Mouse (Mus musculus) heart, embryonic 16.5 days (tissue): ENCODE measurements around the gene Dph2. TPM values are rescaled to one million over a fixed set of nuclear protein-coding genes. Genes with fewer than 3 reads are reported as not detected.

Experiments used
- ATAC-seq: fragments of 200-750 bp; cut with Nextera tagmentation; replicated peaks from 2 replicates; pipeline ENCODE4 v1.8.0; 2017; ENCODE audit warnings: moderate number of reproducible peaks; ENCODE audit not compliant: insufficient read depth, low FRiP score; ENCODE audit errors: extremely low read depth
- H3K27ac ChIP-seq: fragments of 300-500 bp; sonication (generic); 2 replicates; pipeline ENCODE4 v1.5.1; 2014; ENCODE audit warnings: mild to moderate bottlenecking, low read length, control low read depth, moderate library complexity
- H3K27me3 ChIP-seq: fragments of 300-500 bp; sonication (generic); 2 replicates; pipeline ENCODE4 v1.6.1; 2014; ENCODE audit warnings: low read length, mixed read lengths; ENCODE audit not compliant: control insufficient read depth, insufficient read depth
- H3K36me3 ChIP-seq: fragments of 300-500 bp; sonication (generic); 2 replicates; pipeline ENCODE4 v1.6.1; 2014; ENCODE audit not compliant: control insufficient read depth, insufficient read depth
- H3K4me1 ChIP-seq: fragments of 300-500 bp; sonication (generic); 2 replicates; pipeline ENCODE4 v1.6.1; 2014; ENCODE audit warnings: low read length, mixed read lengths; ENCODE audit not compliant: control insufficient read depth, insufficient read depth
- H3K4me2 ChIP-seq: fragments of 300-500 bp; sonication (generic); 2 replicates; pipeline ENCODE4 v1.6.1; 2014; ENCODE audit warnings: low read depth, mild to moderate bottlenecking, control low read depth, low read length
- H3K4me3 ChIP-seq: fragments of 300-500 bp; sonication (generic); 2 replicates; pipeline ENCODE4 v1.5.1; 2014; ENCODE audit warnings: mild to moderate bottlenecking, control low read depth, low read length
- H3K9ac ChIP-seq: fragments of 300-500 bp; sonication (generic); 2 replicates; pipeline ENCODE4 v1.6.1; 2014; ENCODE audit warnings: low read length, control low read depth
- H3K9me3 ChIP-seq: fragments of 300-500 bp; sonication (generic); replicated peaks from 2 replicates; pipeline ENCODE4 v1.6.1; 2016; ENCODE audit warnings: low read length; ENCODE audit not compliant: control insufficient read depth
- WGBS: fragments of 180-500 bp; shearing (Covaris S2); extraction: QIAGEN DNeasy Blood & Tissue Kit; methylation state at CpG from one replicate; pipeline ENCODE4 v1.1.7; 2014; 5-methylcytosine and 5-hydroxymethylcytosine counted together
- polyA plus RNA-seq: library from polyadenylated mRNA; unstranded; fragments of >200 nt; fragmentation: Nextera tagmentation; extraction: Ambion mirVana; gene quantifications from 2 replicates; pipeline ENCODE4 v1.2.1, GENCODE M21; 2015

The Dph2 gene
- polyA plus RNA-seq, 1 experiment from 2014 or later = 12.5 TPM

DNA sequence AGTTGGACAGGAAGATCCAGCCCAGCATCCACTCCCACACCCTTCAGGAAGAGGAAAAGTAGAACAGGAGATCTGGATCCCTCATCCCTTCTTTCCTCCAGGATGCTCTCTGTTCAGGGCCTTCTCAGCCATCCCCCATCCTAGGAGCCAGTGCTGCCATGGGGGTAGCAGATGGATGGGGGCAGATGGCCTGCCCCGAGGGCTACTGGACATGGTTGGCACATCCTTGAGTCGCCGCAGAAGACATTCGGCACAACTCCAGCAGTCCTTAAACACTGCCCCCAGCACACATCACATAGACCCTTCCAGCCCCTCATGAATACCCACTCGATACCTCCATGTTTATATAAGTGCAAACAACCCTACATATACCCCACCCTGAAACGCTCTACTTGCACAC, 4.2 kb upstream of the Dph2 start:
- Histone ChIP-seq H3K4me2 (no peak overlapping the region), H3K9me3 (no peaks in the 10 kb centered on the region), H3K4me3 (no peak overlapping the region), H3K27me3 (no peaks in the 10 kb centered on the region), H3K36me3 (peaks cover 35% of the 10 kb centered on the region; the same call in 1 of the 2 replicates), H3K4me1 (peaks cover 4% of the 10 kb centered on the region), H3K9ac (no peak overlapping the region), H3K27ac (no peak overlapping the region)
- 98% methylated on average over 6 of the region's 6 CpGs for WGBS
- ATAC-seq = no peak

DNA sequence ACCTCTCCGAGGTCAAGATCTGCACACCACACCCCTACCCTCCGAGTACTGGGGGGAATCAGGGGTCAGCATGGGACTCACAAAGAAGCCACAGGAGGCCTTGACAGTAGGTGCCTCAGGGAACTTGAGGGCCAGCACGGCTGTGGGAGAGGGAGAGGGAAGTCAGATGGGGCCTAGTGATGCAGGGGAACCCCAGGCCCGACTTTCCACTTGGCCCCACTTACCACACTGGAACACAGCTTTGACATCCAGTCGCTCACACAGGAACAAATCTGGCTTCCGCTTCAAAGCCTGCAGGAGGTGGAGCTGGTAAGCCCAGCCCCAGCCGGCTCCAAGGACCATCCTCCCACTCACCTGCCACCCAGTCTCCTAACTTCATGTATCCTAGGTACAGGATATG, 3.5 kb upstream of the Dph2 start:
- Histone ChIP-seq H3K4me3 (no peak overlapping the region), H3K4me1 (peaks cover 5% of the 10 kb centered on the region), H3K9ac (no peak overlapping the region), H3K27me3 (no peaks in the 10 kb centered on the region), H3K27ac (no peak overlapping the region), H3K4me2 (no peak overlapping the region), H3K36me3 (peaks cover 29% of the 10 kb centered on the region; the same call in 1 of the 2 replicates), H3K9me3 (no peaks in the 10 kb centered on the region)
- 81% methylated on average over 7 of the region's 7 CpGs for WGBS
- no peak for ATAC-seq

- no peak overlapping the region for H3K4me2 ChIP-seq
- WGBS = 82% methylated on average over 8 of the region's 8 CpGs
- H3K27me3 ChIP-seq = no peaks in the 10 kb centered on the region
- H3K9me3 ChIP-seq = no peaks in the 10 kb centered on the region
- no peak overlapping the region for H3K4me3 ChIP-seq
- H3K36me3 ChIP-seq = peaks cover 22% of the 10 kb centered on the region; the same call in 1 of the 2 replicates
- H3K4me1 ChIP-seq = peaks cover 5% of the 10 kb centered on the region
- H3K27ac ChIP-seq = no peak overlapping the region
- H3K9ac ChIP-seq = no peak overlapping the region
- ATAC-seq = no peak
Measured at GRCm38 (mm10) chr4:117894601-117895000, 2.8 kb upstream of the Dph2 start.

DNA sequence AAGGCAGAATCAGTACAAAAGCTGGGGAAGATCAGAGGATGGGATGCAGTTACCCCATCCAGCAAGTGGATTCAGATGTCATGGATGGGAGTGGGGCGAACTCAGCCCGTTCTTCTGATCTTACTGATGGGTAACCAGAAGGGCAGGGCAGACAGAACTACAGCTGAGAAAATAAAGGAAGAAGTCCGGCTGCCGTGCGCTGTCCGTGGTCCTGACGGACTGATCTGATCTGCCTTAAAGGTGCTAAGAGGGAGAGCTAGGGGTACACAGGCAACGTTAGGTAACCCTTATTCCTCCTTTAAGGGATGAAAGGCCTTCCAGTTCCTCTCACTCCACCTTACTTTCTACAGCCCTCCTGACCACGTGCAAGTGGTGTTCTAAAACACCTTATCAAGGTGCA, 1.5 kb upstream of the Dph2 start:
- Histone ChIP-seq H3K9me3 (no peaks in the 10 kb centered on the region), H3K4me2 (no peak overlapping the region), H3K36me3 (peaks cover 13% of the 10 kb centered on the region; the same call in 1 of the 2 replicates), H3K4me3 (no peak overlapping the region), H3K9ac (no peak overlapping the region), H3K4me1 (peaks cover 5% of the 10 kb centered on the region), H3K27ac (no peak overlapping the region), H3K27me3 (no peaks in the 10 kb centered on the region)
- ATAC-seq = no peak
- 18% methylated on average over 9 of the region's 9 CpGs for WGBS

DNA sequence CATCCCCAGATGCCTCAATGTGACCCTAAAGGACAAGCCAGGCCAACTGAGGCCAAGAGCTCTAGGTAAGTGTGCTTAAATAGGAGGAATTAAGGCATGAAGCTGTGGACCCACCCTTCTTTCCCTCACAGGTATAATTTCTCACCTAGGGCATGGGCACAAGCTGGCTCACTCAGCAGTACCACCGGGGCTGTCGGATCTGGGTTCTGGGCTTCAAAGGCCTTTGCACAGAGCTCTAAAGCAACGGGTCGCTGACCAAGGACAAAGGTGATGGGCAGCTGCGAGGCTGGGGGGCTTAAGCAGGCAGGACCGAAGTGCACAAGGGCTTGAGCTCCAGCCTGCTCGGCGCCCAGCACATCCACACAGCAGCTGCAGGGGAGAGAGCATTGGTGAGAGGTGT, 1.1 kb downstream of the Dph2 start:
- Histone ChIP-seq H3K9ac (no peak overlapping the region), H3K27me3 (no peaks in the 10 kb centered on the region), H3K27ac (no peak overlapping the region), H3K4me3 (no peak overlapping the region), H3K4me2 (0 out of 2 replicates have a peak overlapping the region, but pooled peaks have one; percentile 86), H3K36me3 (peaks cover 10% of the 10 kb centered on the region; the same call in 1 of the 2 replicates), H3K9me3 (no peaks in the 10 kb centered on the region), H3K4me1 (peaks cover 13% of the 10 kb centered on the region)
- WGBS = 91% methylated on average over 8 of the region's 8 CpGs
- ATAC-seq = no peak

DNA sequence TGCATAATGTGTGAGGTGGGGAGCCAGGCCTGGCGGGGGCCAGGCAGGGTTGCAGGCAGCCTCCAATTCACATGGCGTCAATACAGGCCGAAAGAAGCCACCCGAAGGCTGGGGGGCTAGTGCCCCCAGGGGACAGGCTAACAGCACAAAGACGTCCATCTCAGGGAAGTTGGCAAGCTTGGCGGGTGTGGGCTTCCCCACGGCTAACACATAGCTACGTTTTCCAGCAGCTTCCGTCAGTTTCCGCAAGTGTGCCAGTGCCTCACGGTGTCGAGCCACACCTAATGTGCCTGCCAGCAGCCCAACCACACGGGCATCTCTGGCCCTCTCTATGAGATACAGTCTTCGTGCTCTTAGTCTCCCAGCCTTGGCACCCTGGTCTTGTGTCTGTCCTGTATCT, 1.8 kb downstream of the Dph2 start:
- peaks cover 13% of the 10 kb centered on the region for H3K4me1 ChIP-seq
- ATAC-seq = no peak
- H3K4me2 ChIP-seq = no peak overlapping the region
- H3K27ac ChIP-seq = no peak overlapping the region
- WGBS = 91% methylated on average over 14 of the region's 14 CpGs
- no peaks in the 10 kb centered on the region for H3K27me3 ChIP-seq
- H3K9ac ChIP-seq = no peak overlapping the region
- peaks cover 16% of the 10 kb centered on the region for H3K36me3 ChIP-seq
- H3K4me3 ChIP-seq = no peak overlapping the region
- H3K9me3 ChIP-seq = no peaks in the 10 kb centered on the region

- H3K36me3 ChIP-seq = peaks cover 17% of the 10 kb centered on the region
- H3K27ac ChIP-seq = no peak overlapping the region
- H3K4me2 ChIP-seq = no peak overlapping the region
- WGBS = 79% methylated on average over 15 of the region's 15 CpGs
- H3K9ac ChIP-seq = no peak overlapping the region
- no peaks in the 10 kb centered on the region for H3K9me3 ChIP-seq
- no peaks in the 10 kb centered on the region for H3K27me3 ChIP-seq
- no peak overlapping the region for H3K4me3 ChIP-seq
- H3K4me1 ChIP-seq = peaks cover 13% of the 10 kb centered on the region
- no peak for ATAC-seq
Measured at GRCm38 (mm10) chr4:117889471-117889870, 2.4 kb downstream of the Dph2 start.

DNA sequence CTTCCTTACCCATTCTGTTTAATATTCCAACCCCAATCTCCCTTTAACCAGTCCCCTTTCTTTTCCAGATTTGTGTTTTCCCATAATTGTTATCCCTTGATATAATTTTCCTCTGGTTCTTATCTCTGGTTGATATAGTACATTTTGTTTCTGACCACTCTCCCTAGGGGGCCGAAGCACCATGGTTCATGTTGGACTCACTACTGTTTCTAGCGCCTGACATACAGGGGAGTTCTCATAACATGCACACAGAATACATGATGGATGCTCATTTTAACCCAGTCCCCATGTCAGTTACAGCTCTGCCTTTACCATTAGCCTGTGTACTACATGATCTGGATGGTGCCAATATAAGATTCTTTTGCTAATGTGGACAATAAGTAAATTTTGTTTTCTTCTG, 3.9 kb downstream of the Dph2 start:
- no peak for ATAC-seq
- Histone ChIP-seq H3K27ac (no peak overlapping the region), H3K36me3 (peaks cover 19% of the 10 kb centered on the region), H3K9me3 (no peaks in the 10 kb centered on the region), H3K4me3 (no peak overlapping the region; the same call in 1 of the 2 replicates), H3K9ac (no peak overlapping the region), H3K4me1 (peaks cover 16% of the 10 kb centered on the region), H3K4me2 (no peak overlapping the region; the same call in 1 of the 2 replicates), H3K27me3 (no peaks in the 10 kb centered on the region)
- WGBS = 58% methylated on average over 2 of the region's 2 CpGs

- Histone ChIP-seq H3K27ac (peak within 1 kb of the TSS; percentile 33; the same call in 1 of the 2 replicates), H3K4me2 (peak within 1 kb of the TSS; percentile 86), H3K27me3 (no peaks in the 10 kb centered on the region), H3K4me1 (peaks cover 21% of the 10 kb centered on the region), H3K9ac (peak within 1 kb of the TSS; percentile 90), H3K4me3 (peak within 1 kb of the TSS; percentile 89), H3K9me3 (no peaks in the 10 kb centered on the region), H3K36me3 (peaks cover 19% of the 10 kb centered on the region)
- WGBS = 0% methylated on average over 37 of the region's 37 CpGs
- peak; percentile 83 for ATAC-seq
Measured at GRCm38 (mm10) chr4:117887133-117887532, 4.7 kb downstream of the Dph2 start, which contains the start of gene Atp6v0b. Gene Atp6v0b (minus strand): TSS chr4:117887333.
